Mouse (Mus musculus): Measurements from ENCODE around the gene Uap1.

DNA sequence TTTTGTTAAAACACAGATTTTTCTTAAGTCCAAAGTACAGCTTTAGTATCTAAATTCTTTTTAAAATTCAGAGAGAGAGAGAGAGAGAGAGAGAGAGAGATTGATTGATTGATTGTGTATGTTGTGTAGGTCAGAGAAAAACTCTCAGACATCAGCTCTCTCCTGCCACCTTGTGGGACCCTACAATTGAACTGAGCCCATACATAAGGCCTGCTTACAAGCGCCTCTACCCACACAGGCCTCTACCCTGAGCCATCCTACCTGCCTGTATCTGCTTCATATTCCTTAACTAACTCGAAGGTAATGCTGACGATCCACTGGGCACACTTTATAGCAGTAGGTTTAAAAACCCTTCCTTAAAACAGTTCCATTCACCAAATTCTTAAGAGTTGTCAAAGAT is 25.6 kb upstream of the Uap1 start:
- TF ChIP-seq POLR2A (IDR thresholded peaks at IDR 0.05; ENCODE audit: borderline replicate concordance, low read depth, low read length) = no peak
- TF ChIP-seq CTCF (IDR thresholded peaks at IDR 0.05; ENCODE audit: low read depth, low read length) = no peak
